ENCODE assay signal across 8 mouse cellular contexts in genomic region chrX:37190755-37191104, GRCm38 (mm10). TPM values are rescaled to one million over a fixed set of nuclear protein-coding genes. Genes with fewer than 3 reads are reported as not detected.
DNase-seq lines count a peak whose midpoint lies in the region; ATAC-seq and TF ChIP-seq lines count a peak whose summit lies in the region.

No protein-coding gene starts in this region.

- peak overlapping the region; percentile 54 for H3K4me3 ChIP-seq in kidney, embryonic 14.5 days (ENCODE audit: low read length)
- peak overlapping the region; percentile 64 for H3K4me3 ChIP-seq in bone marrow macrophage, adult 2 months (ENCODE audit: insufficient read depth, low read length)
- peak overlapping the region; percentile 49 for H3K4me3 ChIP-seq in hindbrain, embryonic 11.5 days (ENCODE audit: low read depth, low read length)
- H3K4me3 ChIP-seq in midbrain, embryonic 12.5 days = peak overlapping the region; percentile 54

- H3K4me2 ChIP-seq in kidney, embryonic 14.5 days (replicated peaks; ENCODE audit: low read depth, low read length) = peak overlapping the region; percentile 59
- H3K4me2 ChIP-seq in hindbrain, embryonic 11.5 days (replicated peaks; ENCODE audit: low read depth, low read length) = peak overlapping the region; percentile 52
- H3K4me2 ChIP-seq in midbrain, embryonic 12.5 days (replicated peaks) = peak overlapping the region; percentile 55

- peak overlapping the region; percentile 58 for H3K9ac ChIP-seq in kidney, embryonic 14.5 days (ENCODE audit: low read depth, low read length)
- peak overlapping the region; percentile 28 for H3K9ac ChIP-seq in hindbrain, embryonic 11.5 days (ENCODE audit: low read depth, low read length)
- H3K9ac ChIP-seq in midbrain, embryonic 12.5 days (replicated peaks) = peak overlapping the region; percentile 47

- no peaks in the 10 kb centered on the region for H3K27me3 ChIP-seq in kidney, embryonic 14.5 days (ENCODE audit: control insufficient read depth, insufficient read depth, low read length)
- H3K27me3 ChIP-seq in hindbrain, embryonic 11.5 days (ENCODE audit: control insufficient read depth, insufficient read depth, low read length) = no peaks in the 10 kb centered on the region
- H3K27me3 ChIP-seq in midbrain, embryonic 12.5 days = no peaks in the 10 kb centered on the region

- TF ChIP-seq POLR2A in bone marrow macrophage, adult 2 months (IDR thresholded peaks at IDR 0.05; ENCODE audit: borderline replicate concordance, low read depth, low read length) = no peak

- ATAC-seq in kidney, embryonic 14.5 days (ENCODE audit: low FRiP score, low TSS enrichment) = no peak; the same call in 1 of the 2 replicates
- ATAC-seq in hindbrain, embryonic 11.5 days (ENCODE audit: low FRiP score) = no peak
- ATAC-seq in midbrain, embryonic 12.5 days (ENCODE audit: low FRiP score, low read depth) = no peak

- no peaks in the 10 kb centered on the region for H3K36me3 ChIP-seq in kidney, embryonic 14.5 days (ENCODE audit: control insufficient read depth, insufficient read depth, low read length)
- H3K36me3 ChIP-seq in hindbrain, embryonic 11.5 days (ENCODE audit: control insufficient read depth, insufficient read depth, low read length) = no peaks in the 10 kb centered on the region
- no peaks in the 10 kb centered on the region for H3K36me3 ChIP-seq in midbrain, embryonic 12.5 days

- DNase-seq in kidney, postnatal 14 days = no peak
- no peak for DNase-seq in hindbrain, embryonic 11.5 days (ENCODE audit: low spot score)
- DNase-seq in ovary, adult 18-20 months (ENCODE audit: low spot score) = no peak
- no peak for DNase-seq in cerebellum, postnatal 36 days
- DNase-seq in frontal cortex, adult 2 months (ENCODE audit: extremely low spot score in 1 of 2, low spot score in 1 of 2) = no peak

- no peak for TF ChIP-seq CTCF in bone marrow macrophage, adult 2 months (IDR thresholded peaks at IDR 0.05; ENCODE audit: low read depth, low read length)

- no peak overlapping the region for H3K27ac ChIP-seq in kidney, embryonic 14.5 days (ENCODE audit: low read depth, low read length)
- no peak overlapping the region for H3K27ac ChIP-seq in bone marrow macrophage, adult 2 months (ENCODE audit: insufficient read depth, low read depth, low read length)
- no peak overlapping the region for H3K27ac ChIP-seq in hindbrain, embryonic 11.5 days (ENCODE audit: low read depth, low read length)
- no peak overlapping the region for H3K27ac ChIP-seq in midbrain, embryonic 12.5 days (replicated peaks)

- H3K9me3 ChIP-seq in kidney, embryonic 14.5 days (ENCODE audit: control insufficient read depth, low read length) = no peaks in the 10 kb centered on the region
- no peaks in the 10 kb centered on the region for H3K9me3 ChIP-seq in hindbrain, embryonic 11.5 days (ENCODE audit: control insufficient read depth, low read length)
- no peaks in the 10 kb centered on the region for H3K9me3 ChIP-seq in midbrain, embryonic 12.5 days

- no peaks in the 10 kb centered on the region for H3K4me1 ChIP-seq in kidney, embryonic 14.5 days (ENCODE audit: control insufficient read depth, insufficient read depth, low read length)
- H3K4me1 ChIP-seq in bone marrow macrophage, adult 2 months (ENCODE audit: control insufficient read depth, insufficient read depth, low read length) = peaks cover 4% of the 10 kb centered on the region
- H3K4me1 ChIP-seq in hindbrain, embryonic 11.5 days (replicated peaks; ENCODE audit: control insufficient read depth, insufficient read depth, low read length) = no peaks in the 10 kb centered on the region
- H3K4me1 ChIP-seq in midbrain, embryonic 12.5 days = no peaks in the 10 kb centered on the region

- 31% methylated on average over 20 of the region's 20 CpGs for WGBS in kidney, embryonic 14.5 days
- 13% methylated on average over 15 of the region's 20 CpGs for WGBS in hindbrain, embryonic 11.5 days
- WGBS in midbrain, embryonic 12.5 days = 26% methylated on average over 20 of the region's 20 CpGs

RNA-seq across cellular contexts. Expression of gene Ndufa1, which starts 0.2 kb away (rescaled TPM):
- polyA plus RNA-seq in kidney, embryonic 14.5 days (2014; fragmentation: Nextera tagmentation; extraction: Ambion mirVana) = 410 and 565 TPM in 2 replicates
- polyA plus RNA-seq in bone marrow macrophage, adult 2 months (2012; ENCODE audit: insufficient read depth, insufficient read length, missing spikeins) = 150 and 162 TPM in 2 replicates
- 443 and 479 TPM in 2 replicates for polyA plus RNA-seq in hindbrain, embryonic 11.5 days (2014; fragmentation: Nextera tagmentation; extraction: Ambion mirVana)
- polyA plus RNA-seq in midbrain, embryonic 12.5 days (2016; fragmentation: Nextera tagmentation; extraction: Ambion mirVana) = 412 and 415 TPM in 2 replicates
- polyA plus RNA-seq in frontal cortex, adult 2 months (2012; rRNA removed) = 579 and 627 TPM in 2 replicates

RNA-seq across cellular contexts. Expression of gene Rnf113a1, which starts 0.3 kb away (rescaled TPM):
- 8.5 and 11.3 TPM in 2 replicates for polyA plus RNA-seq in kidney, embryonic 14.5 days (2014; fragmentation: Nextera tagmentation; extraction: Ambion mirVana)
- polyA plus RNA-seq in bone marrow macrophage, adult 2 months (2012; ENCODE audit: insufficient read depth, insufficient read length, missing spikeins) = 1.3 and 2.4 TPM in 2 replicates
- polyA plus RNA-seq in hindbrain, embryonic 11.5 days (2014; fragmentation: Nextera tagmentation; extraction: Ambion mirVana) = 16.1 and 18.5 TPM in 2 replicates
- polyA plus RNA-seq in midbrain, embryonic 12.5 days (2016; fragmentation: Nextera tagmentation; extraction: Ambion mirVana) = 15.7 and 17.0 TPM in 2 replicates
- polyA plus RNA-seq in frontal cortex, adult 2 months (2012; rRNA removed) = 7.4 and 8.2 TPM in 2 replicates

RNA-seq across cellular contexts. Expression of gene Gm9, which starts 20.1 kb away (rescaled TPM):
- not detected in 2 replicates for polyA plus RNA-seq in kidney, embryonic 14.5 days (2014; fragmentation: Nextera tagmentation; extraction: Ambion mirVana)
- not detected in 2 replicates for polyA plus RNA-seq in bone marrow macrophage, adult 2 months (2012; ENCODE audit: insufficient read depth, insufficient read length, missing spikeins)
- polyA plus RNA-seq in hindbrain, embryonic 11.5 days (2014; fragmentation: Nextera tagmentation; extraction: Ambion mirVana) = not detected in 2 replicates
- polyA plus RNA-seq in midbrain, embryonic 12.5 days (2016; fragmentation: Nextera tagmentation; extraction: Ambion mirVana) = not detected in 2 replicates
- 0.13 TPM in 1 of 2 replicates, not detected in the other for polyA plus RNA-seq in frontal cortex, adult 2 months (2012; rRNA removed)

RNA-seq across cellular contexts. Expression of gene Akap14, which starts 22.1 kb away (rescaled TPM):
- polyA plus RNA-seq in kidney, embryonic 14.5 days (2014; fragmentation: Nextera tagmentation; extraction: Ambion mirVana) = 0.23 TPM in 1 of 2 replicates, not detected in the other
- not detected in 2 replicates for polyA plus RNA-seq in bone marrow macrophage, adult 2 months (2012; ENCODE audit: insufficient read depth, insufficient read length, missing spikeins)
- 0.50 and 0.57 TPM in 2 replicates for polyA plus RNA-seq in hindbrain, embryonic 11.5 days (2014; fragmentation: Nextera tagmentation; extraction: Ambion mirVana)
- 0.17 TPM in 1 of 2 replicates, not detected in the other for polyA plus RNA-seq in midbrain, embryonic 12.5 days (2016; fragmentation: Nextera tagmentation; extraction: Ambion mirVana)
- not detected in 2 replicates for polyA plus RNA-seq in frontal cortex, adult 2 months (2012; rRNA removed)

RNA-seq across cellular contexts. Expression of gene Rhox1, which starts 31.3 kb away (rescaled TPM):
- polyA plus RNA-seq in kidney, embryonic 14.5 days (2014; fragmentation: Nextera tagmentation; extraction: Ambion mirVana) = not detected in 2 replicates
- not detected in 2 replicates for polyA plus RNA-seq in bone marrow macrophage, adult 2 months (2012; ENCODE audit: insufficient read depth, insufficient read length, missing spikeins)
- not detected in 2 replicates for polyA plus RNA-seq in hindbrain, embryonic 11.5 days (2014; fragmentation: Nextera tagmentation; extraction: Ambion mirVana)
- not detected in 2 replicates for polyA plus RNA-seq in midbrain, embryonic 12.5 days (2016; fragmentation: Nextera tagmentation; extraction: Ambion mirVana)
- not detected in 2 replicates for polyA plus RNA-seq in frontal cortex, adult 2 months (2012; rRNA removed)
